Mouse (Mus musculus) liver, embryonic 14.5 days (tissue): ENCODE results near the gene Dennd1a.

ENCODE experiments used
- CTCF ChIP-seq: IDR thresholded peaks from 2 replicates; pipeline ENCODE4 v1.5.1; 2016; ENCODE audit warnings: antibody characterized with exemption, low read depth, control low read depth
- EP300 ChIP-seq: IDR thresholded peaks from 2 replicates; pipeline ENCODE4 v1.6.1; 2016; ENCODE audit warnings: antibody characterized with exemption, low read depth

DNA sequence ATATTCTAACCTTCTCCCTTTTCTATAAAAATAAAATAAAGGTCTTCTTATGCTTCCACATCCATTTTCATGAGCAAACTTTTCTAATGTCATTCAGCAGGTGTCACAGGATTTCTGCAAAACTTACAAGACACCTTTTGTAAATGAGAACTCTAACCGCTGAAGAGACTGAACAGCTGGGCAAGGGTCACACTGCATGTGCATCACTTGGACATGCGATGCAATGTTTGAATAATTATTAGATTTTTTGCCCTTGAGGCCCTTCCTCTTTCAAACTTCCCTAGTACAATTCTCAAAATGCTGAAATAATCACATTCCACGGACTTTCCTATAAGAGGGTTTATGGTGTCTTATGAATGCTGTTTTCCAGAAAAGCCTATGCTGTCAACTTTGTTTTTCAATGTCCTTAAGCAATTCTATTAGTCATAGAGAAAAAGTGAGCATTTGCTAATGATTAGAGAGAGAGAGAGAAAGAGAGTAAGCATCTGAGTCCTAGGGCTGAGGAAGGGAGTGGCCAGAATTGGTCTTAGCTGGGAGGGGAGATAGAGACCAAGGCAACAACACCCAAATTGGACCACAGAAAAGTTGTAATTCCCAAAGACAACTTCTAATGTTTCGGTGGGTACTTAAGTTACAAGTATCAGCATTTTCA, 1.3 kb downstream of the Dennd1a start:
- TF ChIP-seq CTCF (no peak), EP300 (no peak)
